Mouse (Mus musculus) G1E-ER4 (cell line): ENCODE measurements around the gene Capn7. TPM values are rescaled to one million over a fixed set of nuclear protein-coding genes. Genes with fewer than 3 reads are reported as not detected.

ENCODE experiments used
- GATA1 ChIP-seq: IDR thresholded peaks from one replicate; pipeline ENCODE4 v1.8.0; 2012; ENCODE audit warnings: low read length, inconsistent platforms
- polyA plus RNA-seq: library from polyadenylated mRNA; stranded (reverse); fragments of >175 nt; gene quantifications from 2 replicates; pipeline ENCODE4 v1.2.3, GENCODE M21; 2012

The Capn7 gene
- polyA plus RNA-seq: 8.9 and 11.4 TPM in 2 replicates

GRCm38 (mm10) chr14:31336369-31337155, at the start of gene Capn7:
TSS of gene Capn7 (plus strand) at chr14:31336638.
- no peak for TF ChIP-seq GATA1

GRCm38 (mm10) chr14:31313192-31313591, 23.2 kb upstream of the Capn7 start:
- TF ChIP-seq GATA1: no peak

- TF ChIP-seq GATA1: no peak
Measured at GRCm38 (mm10) chr14:31316613-31317012, 19.8 kb upstream of the Capn7 start.

- no peak for TF ChIP-seq GATA1
Measured at GRCm38 (mm10) chr14:31317754-31318153, 18.7 kb upstream of the Capn7 start.

- TF ChIP-seq GATA1: no peak
Measured at GRCm38 (mm10) chr14:31319546-31319945, 16.9 kb upstream of the Capn7 start.

- no peak for TF ChIP-seq GATA1
Measured at GRCm38 (mm10) chr14:31321181-31321580, 15.3 kb upstream of the Capn7 start.

GRCm38 (mm10) chr14:31322191-31322590, 14.2 kb upstream of the Capn7 start:
- TF ChIP-seq GATA1: no peak

GRCm38 (mm10) chr14:31323189-31323588, 13.2 kb upstream of the Capn7 start:
- TF ChIP-seq GATA1: no peak

GRCm38 (mm10) chr14:31323849-31324792, 12.3 kb upstream of the Capn7 start, which contains the start of gene Dnah1:
TSS of gene Dnah1 (minus strand) at chr14:31323896.
- TF ChIP-seq GATA1: no peak

GRCm38 (mm10) chr14:31324851-31325250, 11.6 kb upstream of the Capn7 start:
- TF ChIP-seq GATA1: no peak

GRCm38 (mm10) chr14:31325551-31325950, 10.9 kb upstream of the Capn7 start:
- TF ChIP-seq GATA1: no peak

- no peak for TF ChIP-seq GATA1
Measured at GRCm38 (mm10) chr14:31326770-31327169, 9.7 kb upstream of the Capn7 start.

- TF ChIP-seq GATA1: no peak
Measured at GRCm38 (mm10) chr14:31327196-31327595, 9.2 kb upstream of the Capn7 start.

- TF ChIP-seq GATA1: no peak
Measured at GRCm38 (mm10) chr14:31327681-31328080, 8.8 kb upstream of the Capn7 start.

- TF ChIP-seq GATA1: no peak
Measured at GRCm38 (mm10) chr14:31329741-31330140, 6.7 kb upstream of the Capn7 start.

GRCm38 (mm10) chr14:31330957-31331356, 5.5 kb upstream of the Capn7 start:
- TF ChIP-seq GATA1: no peak

GRCm38 (mm10) chr14:31335765-31336164, 673 bp upstream of the Capn7 start:
- TF ChIP-seq GATA1: no peak
